Mouse (Mus musculus) MEL (cell line): ENCODE measurements around the gene Fbxw11. TPM values are rescaled to one million over a fixed set of nuclear protein-coding genes. Genes with fewer than 3 reads are reported as not detected.

Source experiments
- DNase-seq: peaks from one replicate; pipeline ENCODE4 v3.0.0; 2011; ENCODE audit warnings: low read depth, low spot score
- H3K27ac ChIP-seq: 2 replicates; pipeline ENCODE4 v1.5.1; 2012; ENCODE audit warnings: low read depth, mild to moderate bottlenecking, control low read depth, low read length, moderate library complexity; ENCODE audit not compliant: control insufficient read depth
- H3K27me3 ChIP-seq, 2 experiments: fragments of 150-350 bp in 1 of 2; sonication (generic) in 1 of 2; 2 replicates each; pipeline ENCODE4 v1.6.1; 2012; ENCODE audit warnings: low read length in 2 of 2, mild to moderate bottlenecking in 2 of 2, improper control_type of control experiment in 1 of 2, moderate library complexity in 1 of 2; ENCODE audit not compliant: insufficient read depth in 2 of 2, control insufficient read depth in 1 of 2
- H3K36me3 ChIP-seq, 2 experiments: 2 replicates each; pipeline ENCODE4 v1.6.1; 2012 to 2014; ENCODE audit warnings: low read length in 2 of 2, improper control_type of control experiment in 1 of 2, inconsistent platforms in 1 of 2, mild to moderate bottlenecking in 1 of 2; ENCODE audit not compliant: insufficient read depth in 2 of 2, control insufficient read depth in 1 of 2
- H3K4me1 ChIP-seq, 2 experiments: fragments of 150-350 bp in 1 of 2; sonication (generic) in 1 of 2; 2 replicates each; pipeline ENCODE4 v1.6.1; 2012; ENCODE audit warnings: low read length in 2 of 2, improper control_type of control experiment in 1 of 2, mild to moderate bottlenecking in 1 of 2; ENCODE audit not compliant: insufficient read depth in 2 of 2, control insufficient read depth in 1 of 2
- H3K4me3 ChIP-seq, 2 experiments: fragments of 150-350 bp in 1 of 2; sonication (generic) in 1 of 2; 2 replicates each; pipeline ENCODE4 v1.5.1; 2012; ENCODE audit warnings: low read depth in 2 of 2, low read length in 2 of 2, mild to moderate bottlenecking in 2 of 2, moderate library complexity in 2 of 2, control low read depth in 1 of 2, improper control_type of control experiment in 1 of 2; ENCODE audit not compliant: control insufficient read depth in 1 of 2, insufficient read depth in 1 of 2
- H3K79me2 ChIP-seq: 2 replicates; pipeline ENCODE4 v1.6.1; 2012; ENCODE audit warnings: mild to moderate bottlenecking, low read length, moderate library complexity; ENCODE audit not compliant: control insufficient read depth, poor library complexity, insufficient read depth
- H3K9ac ChIP-seq: 2 replicates; pipeline ENCODE4 v1.6.1; 2012; ENCODE audit warnings: low read depth, mild to moderate bottlenecking, control low read depth, low read length, moderate library complexity; ENCODE audit not compliant: control insufficient read depth, poor library complexity, severe bottlenecking
- H3K9me3 ChIP-seq: fragments of 150-350 bp; sonication (generic); replicated peaks from 2 replicates; pipeline ENCODE4 v1.6.1; 2012; ENCODE audit warnings: mild to moderate bottlenecking, low read length, improper control_type of control experiment, moderate library complexity; ENCODE audit not compliant: insufficient read depth
- CHD1 ChIP-seq: IDR thresholded peaks from 2 replicates; pipeline ENCODE4 v1.6.1; 2012; ENCODE audit warnings: low read depth, mild to moderate bottlenecking, inconsistent platforms, low read length, improper control_type of control experiment
- CHD2 ChIP-seq: IDR thresholded peaks from 2 replicates; pipeline ENCODE4 v1.6.1; 2011; ENCODE audit warnings: low read length, improper control_type of control experiment
- CTCF ChIP-seq, 3 experiments: IDR thresholded peaks in 2 of 3; conservative IDR thresholded peaks in 1 of 3; 2 replicates each; pipeline ENCODE4 v1.5.1; 2011 to 2012; ENCODE audit warnings: low read length in 3 of 3, low read depth in 2 of 3, mild to moderate bottlenecking in 2 of 3, improper control_type of control experiment in 1 of 3, inconsistent platforms in 1 of 3, mixed read lengths in 1 of 3, moderate library complexity in 1 of 3; ENCODE audit not compliant: control insufficient read depth in 1 of 3, insufficient read depth in 1 of 3, poor library complexity in 1 of 3, severe bottlenecking in 1 of 3
- E2F4 ChIP-seq: IDR thresholded peaks from 2 replicates; pipeline ENCODE4 v1.6.1; 2011; ENCODE audit warnings: low read depth, low read length, improper control_type of control experiment, borderline replicate concordance
- ELF1 ChIP-seq: IDR thresholded peaks from 2 replicates; pipeline ENCODE4 v1.6.1; 2014; ENCODE audit warnings: low read depth, mild to moderate bottlenecking, inconsistent platforms, low read length, improper control_type of control experiment, moderate library complexity
- EP300 ChIP-seq, 2 experiments: IDR thresholded peaks; 2 replicates each; pipeline ENCODE4 v1.6.1; 2011; ENCODE audit warnings: improper control_type of control experiment in 2 of 2, low read length in 2 of 2, low read depth in 1 of 2, mild to moderate bottlenecking in 1 of 2
- ETS1 ChIP-seq: IDR thresholded peaks from 2 replicates; pipeline ENCODE4 v1.6.1; 2012; ENCODE audit warnings: low read depth, mild to moderate bottlenecking, inconsistent platforms, low read length, improper control_type of control experiment, moderate library complexity
- GATA1 ChIP-seq: IDR thresholded peaks from 2 replicates; pipeline ENCODE4 v1.6.1; 2011; ENCODE audit warnings: low read depth, low read length, improper control_type of control experiment
- JUND ChIP-seq: IDR thresholded peaks from 2 replicates; pipeline ENCODE4 v1.6.1; 2011; ENCODE audit warnings: low read depth, mild to moderate bottlenecking, improper control_type of control experiment, low read length
- KAT2A ChIP-seq: conservative IDR thresholded peaks from 2 replicates; pipeline ENCODE4 v1.6.1; 2012; ENCODE audit warnings: low read depth, low read length, improper control_type of control experiment, inconsistent platforms
- MAFK ChIP-seq: IDR thresholded peaks from 2 replicates; pipeline ENCODE4 v1.6.1; 2011; ENCODE audit warnings: low read depth, mild to moderate bottlenecking, low read length, improper control_type of control experiment, borderline replicate concordance
- MAX ChIP-seq: IDR thresholded peaks from 2 replicates; pipeline ENCODE4 v1.6.1; 2011; ENCODE audit warnings: low read length, improper control_type of control experiment
- MEF2A ChIP-seq: IDR thresholded peaks from 2 replicates; pipeline ENCODE4 v1.6.1; 2014; ENCODE audit warnings: low read depth, mild to moderate bottlenecking, inconsistent platforms, low read length, improper control_type of control experiment; ENCODE audit not compliant: poor library complexity, insufficient replicate concordance, severe bottlenecking; ENCODE audit errors: extremely low read depth
- MXI1 ChIP-seq: IDR thresholded peaks from 2 replicates; pipeline ENCODE4 v1.6.1; 2011; ENCODE audit warnings: mild to moderate bottlenecking, low read depth, low read length, improper control_type of control experiment
- MYC ChIP-seq: IDR thresholded peaks from 2 replicates; pipeline ENCODE4 v1.6.1; 2011; ENCODE audit warnings: low read depth, mild to moderate bottlenecking, low read length, improper control_type of control experiment, moderate library complexity
- NELFE ChIP-seq: IDR thresholded peaks from 2 replicates; pipeline ENCODE4 v1.6.1; 2011; ENCODE audit warnings: low read depth, low read length, improper control_type of control experiment
- NRF1 ChIP-seq: IDR thresholded peaks from 2 replicates; pipeline ENCODE4 v1.6.1; 2014; ENCODE audit warnings: low read depth, mild to moderate bottlenecking, inconsistent platforms, low read length, improper control_type of control experiment, moderate library complexity; ENCODE audit not compliant: poor library complexity, insufficient read depth, severe bottlenecking
- POLR2AphosphoS2 ChIP-seq: IDR thresholded peaks from 2 replicates; pipeline ENCODE4 v1.6.1; 2011; ENCODE audit warnings: low read length, improper control_type of control experiment
- RAD21 ChIP-seq: IDR thresholded peaks from 2 replicates; pipeline ENCODE4 v1.6.1; 2011; ENCODE audit warnings: mild to moderate bottlenecking, low read depth, low read length, improper control_type of control experiment
- RCOR1 ChIP-seq: IDR thresholded peaks from 2 replicates; pipeline ENCODE4 v1.6.1; 2012; ENCODE audit warnings: low read depth, mild to moderate bottlenecking, inconsistent platforms, low read length, improper control_type of control experiment
- SMC3 ChIP-seq: IDR thresholded peaks from 2 replicates; pipeline ENCODE4 v1.6.1; 2011; ENCODE audit warnings: low read depth, low read length, improper control_type of control experiment
- TBP ChIP-seq: IDR thresholded peaks from 2 replicates; pipeline ENCODE4 v1.8.0; 2011; ENCODE audit warnings: low read depth, low read length, improper control_type of control experiment
- TCF12 ChIP-seq: IDR thresholded peaks from 2 replicates; pipeline ENCODE4 v1.6.1; 2014; ENCODE audit warnings: low read depth, mild to moderate bottlenecking, inconsistent platforms, low read length, improper control_type of control experiment, moderate library complexity
- UBTF ChIP-seq: IDR thresholded peaks from 2 replicates; pipeline ENCODE4 v1.6.1; 2012; ENCODE audit warnings: low read depth, mild to moderate bottlenecking, inconsistent platforms, low read length, improper control_type of control experiment, moderate library complexity, borderline replicate concordance; ENCODE audit not compliant: insufficient read depth
- USF2 ChIP-seq, 2 experiments: IDR thresholded peaks; 2 replicates each; pipeline ENCODE4 v1.6.1; 2011 to 2012; ENCODE audit warnings: improper control_type of control experiment in 2 of 2, low read length in 2 of 2, borderline replicate concordance in 1 of 2, inconsistent platforms in 1 of 2, low read depth in 1 of 2, mild to moderate bottlenecking in 1 of 2; ENCODE audit not compliant: insufficient read depth in 1 of 2
- ZC3H11A ChIP-seq: IDR thresholded peaks from 2 replicates; pipeline ENCODE4 v1.6.1; 2012; ENCODE audit warnings: low read depth, mild to moderate bottlenecking, inconsistent platforms, low read length, improper control_type of control experiment
- ZKSCAN1 ChIP-seq: IDR thresholded peaks from 2 replicates; pipeline ENCODE4 v1.6.1; 2012; ENCODE audit warnings: low read depth, mild to moderate bottlenecking, inconsistent platforms, low read length, improper control_type of control experiment, moderate library complexity
- polyA plus RNA-seq, 2 experiments: library from polyadenylated mRNA; stranded (reverse) in 1 of 2; unstranded in 1 of 2; fragments of >175 nt in 1 of 2; fragments of >200 nt in 1 of 2; gene quantifications; 2 replicates each; pipeline versions ENCODE4 v1.2.1 to v1.2.4; 2012; ENCODE audit warnings: low replicate concordance in 2 of 2, low read depth in 1 of 2; ENCODE audit not compliant: insufficient read length in 2 of 2, insufficient read depth in 1 of 2, missing spikeins in 1 of 2
- total RNA-seq: library from RNA; depleted of rRNA; stranded (reverse); fragments of 300-350 nt; gene quantifications from 2 replicates; pipeline ENCODE4 v1.2.3, GENCODE M21; 2012

Gene Fbxw11
- total and polyA plus RNA-seq, 3 experiments = 35.4 to 98.5 (median 53.5) TPM

GRCm38 (mm10) chr11:32644010-32644409, 1.5 kb downstream of the Fbxw11 start (continued):
- TF ChIP-seq NRF1 = no peak
- no peak; the same call in 1 of the 2 replicates for TF ChIP-seq ELF1
- TF ChIP-seq MAFK = no peak
- TF ChIP-seq POLR2AphosphoS2 = no peak
- TF ChIP-seq RAD21 = no peak
- no peak; the same call in 1 of the 2 replicates for TF ChIP-seq CHD2
- TF ChIP-seq CTCF (IDR thresholded peaks at IDR 0.05 in 2 of 3, conservative IDR thresholded peaks at IDR 0.05 in 1 of 3; ENCODE audit: control insufficient read depth in 1 of 3, insufficient read depth in 1 of 3, low read depth in 2 of 3, low read length in 3 of 3, poor library complexity in 1 of 3, severe bottlenecking in 1 of 3) = no peak
- TF ChIP-seq CHD1 = no peak
- no peak; the same call in 1 of the 2 replicates for TF ChIP-seq TCF12
- TF ChIP-seq MXI1 = peak; percentile 65
- no peak for TF ChIP-seq NELFE
- TF ChIP-seq ZKSCAN1 = no peak

GRCm38 (mm10) chr11:32647265-32647664, 4.7 kb downstream of the Fbxw11 start:
- Histone ChIP-seq H3K4me1 (peaks cover 9 to 23% of the 10 kb centered on the region in 2 experiments), H3K27ac (no peak overlapping the region), H3K9me3 (no peaks in the 10 kb centered on the region), H3K79me2 (peaks cover 81% of the 10 kb centered on the region), H3K36me3 (peaks cover 0 to 43% of the 10 kb centered on the region in 2 experiments; a peak in 2 of 4 replicates), H3K9ac (no peak overlapping the region), H3K4me3 (no peak overlapping the region), H3K27me3 (no peaks in the 10 kb centered on the region)
- TF ChIP-seq ETS1 (peak; percentile 17; the same call in 1 of the 2 replicates), EP300 (IDR thresholded peaks at IDR 0.05; ENCODE audit: low read depth in 1 of 2, low read length in 2 of 2) (peak in 1 of 2 experiments; percentile 45; a peak in 1 of 4 replicates), MEF2A (0 out of 2 replicates have a peak, but pooled peaks have one; percentile 40), CTCF (IDR thresholded peaks at IDR 0.05 in 2 of 3, conservative IDR thresholded peaks at IDR 0.05 in 1 of 3; ENCODE audit: control insufficient read depth in 1 of 3, insufficient read depth in 1 of 3, low read depth in 2 of 3, low read length in 3 of 3, poor library complexity in 1 of 3, severe bottlenecking in 1 of 3) (no peak)
- DNase-seq = peak; percentile 61

- Histone ChIP-seq H3K9ac (no peak overlapping the region), H3K27me3 (no peaks in the 10 kb centered on the region), H3K27ac (no peak overlapping the region), H3K4me1 (peaks cover 5 to 20% of the 10 kb centered on the region in 2 experiments), H3K9me3 (no peaks in the 10 kb centered on the region), H3K36me3 (peaks cover 5 to 40% of the 10 kb centered on the region in 2 experiments), H3K4me3 (no peak overlapping the region), H3K79me2 (peaks cover 71% of the 10 kb centered on the region)
- TF ChIP-seq RCOR1 (no peak), CHD2 (no peak), MEF2A (no peak), JUND (no peak), KAT2A (no peak), E2F4 (no peak), ZC3H11A (no peak), USF2 (IDR thresholded peaks at IDR 0.05; ENCODE audit: borderline replicate concordance in 1 of 2, insufficient read depth in 1 of 2, low read depth in 1 of 2, low read length in 2 of 2) (no peak), EP300 (IDR thresholded peaks at IDR 0.05; ENCODE audit: low read depth in 1 of 2, low read length in 2 of 2) (no peak), TBP (no peak), SMC3 (no peak), NRF1 (no peak), UBTF (no peak), MAFK (no peak), MAX (no peak), GATA1 (no peak), TCF12 (no peak), MYC (no peak), NELFE (no peak)
- DNase-seq = no peak
Observed at GRCm38 (mm10) chr11:32650236-32650749, 7.8 kb downstream of the Fbxw11 start.
